Mouse (Mus musculus) kidney, embryonic 14.5 days (tissue): Measurements from ENCODE around the gene Chkb. TPM values are rescaled to one million over a fixed set of nuclear protein-coding genes. Genes with fewer than 3 reads are reported as not detected.

Experiments
- ATAC-seq: fragments of 200-750 bp; cut with Nextera tagmentation; 2 replicates; pipeline ENCODE4 v1.8.0; 2017; ENCODE audit warnings: moderate number of reproducible peaks, mild to moderate bottlenecking, moderate TSS enrichment, moderate library complexity; ENCODE audit not compliant: low FRiP score, low TSS enrichment
- H3K27ac ChIP-seq: fragments of 300-500 bp; sonication (generic); 2 replicates; pipeline ENCODE4 v1.5.1; 2014; ENCODE audit warnings: low read depth, mild to moderate bottlenecking, low read length, moderate library complexity, mixed read lengths
- H3K27me3 ChIP-seq: fragments of 300-500 bp; sonication (generic); 2 replicates; pipeline ENCODE4 v1.6.1; 2014; ENCODE audit warnings: mild to moderate bottlenecking, low read length; ENCODE audit not compliant: control insufficient read depth, insufficient read depth
- H3K36me3 ChIP-seq: fragments of 300-500 bp; sonication (generic); 2 replicates; pipeline ENCODE4 v1.6.1; 2014; ENCODE audit warnings: low read length, mixed read lengths; ENCODE audit not compliant: control insufficient read depth, insufficient read depth
- H3K4me1 ChIP-seq: fragments of 300-500 bp; sonication (generic); 2 replicates; pipeline ENCODE4 v1.6.1; 2014; ENCODE audit warnings: low read length, mixed read lengths; ENCODE audit not compliant: control insufficient read depth, insufficient read depth
- H3K4me2 ChIP-seq: fragments of 300-500 bp; sonication (generic); replicated peaks from 2 replicates; pipeline ENCODE4 v1.6.1; 2014; ENCODE audit warnings: low read depth, mild to moderate bottlenecking, low read length
- H3K4me3 ChIP-seq: fragments of 300-500 bp; sonication (generic); 2 replicates; pipeline ENCODE4 v1.5.1; 2014; ENCODE audit warnings: mild to moderate bottlenecking, low read length
- H3K9ac ChIP-seq: fragments of 300-500 bp; sonication (generic); 2 replicates; pipeline ENCODE4 v1.6.1; 2014; ENCODE audit warnings: low read depth, mild to moderate bottlenecking, low read length, moderate library complexity
- H3K9me3 ChIP-seq: fragments of 300-500 bp; sonication (generic); 2 replicates; pipeline ENCODE4 v1.6.1; 2016; ENCODE audit warnings: low read length; ENCODE audit not compliant: control insufficient read depth
- WGBS: fragments of 180-500 bp; shearing (Covaris S2); extraction: QIAGEN DNeasy Blood & Tissue Kit; methylation state at CpG from one replicate; pipeline ENCODE4 v1.1.7; 2014; 5-methylcytosine and 5-hydroxymethylcytosine counted together
- polyA plus RNA-seq: library from polyadenylated mRNA; unstranded; fragments of >200 nt; fragmentation: Nextera tagmentation; extraction: Ambion mirVana; gene quantifications from 2 replicates; pipeline ENCODE4 v1.2.1, GENCODE M21; 2014

Gene Chkb
- polyA plus RNA-seq, 1 experiment from 2014 or later = 57.7 TPM

GRCm38 (mm10) chr15:89459821-89460220 is 30.1 kb upstream of the Chkb start:
- no peaks in the 10 kb centered on the region for H3K9me3 ChIP-seq
- peaks cover 4% of the 10 kb centered on the region; the same call in 1 of the 2 replicates for H3K27me3 ChIP-seq
- 79% methylated on average over 7 of the region's 7 CpGs for WGBS

GRCm38 (mm10) chr15:89458942-89459341 is 29.2 kb upstream of the Chkb start:
- Histone ChIP-seq H3K36me3 (no peaks in the 10 kb centered on the region), H3K27ac (no peak overlapping the region), H3K4me2 (no peak overlapping the region), H3K27me3 (peaks cover 11% of the 10 kb centered on the region; the same call in 1 of the 2 replicates), H3K9me3 (no peaks in the 10 kb centered on the region), H3K4me1 (peaks cover 5% of the 10 kb centered on the region; the same call in 1 of the 2 replicates), H3K4me3 (no peak overlapping the region), H3K9ac (no peak overlapping the region)
- ATAC-seq = no peak
- whole genome bisulfite sequencing = 89% methylated on average over 15 of the region's 15 CpGs

More at GRCm38 (mm10) chr15:89459821-89460220, 30.1 kb upstream of the Chkb start:
- Histone ChIP-seq H3K4me2 (no peak overlapping the region), H3K4me3 (no peak overlapping the region), H3K4me1 (no peaks in the 10 kb centered on the region), H3K36me3 (no peaks in the 10 kb centered on the region), H3K9ac (no peak overlapping the region), H3K27ac (no peak overlapping the region)
- no peak for ATAC-seq

- Histone ChIP-seq H3K9ac (no peak overlapping the region), H3K27ac (no peak overlapping the region), H3K4me2 (no peak overlapping the region), H3K4me3 (no peak overlapping the region), H3K27me3 (peaks cover 21% of the 10 kb centered on the region), H3K9me3 (no peaks in the 10 kb centered on the region), H3K36me3 (no peaks in the 10 kb centered on the region), H3K4me1 (peaks cover 9% of the 10 kb centered on the region; the same call in 1 of the 2 replicates)
- 76% methylated on average over 6 of the region's 6 CpGs for WGBS
- no peak for ATAC-seq
Observed at GRCm38 (mm10) chr15:89455642-89456041, 25.9 kb upstream of the Chkb start.

- WGBS = 24% methylated on average over 4 of the region's 6 CpGs
- no peaks in the 10 kb centered on the region for H3K36me3 ChIP-seq
- H3K9ac ChIP-seq = no peak overlapping the region
- no peak overlapping the region for H3K27ac ChIP-seq
- H3K27me3 ChIP-seq = peaks cover 21% of the 10 kb centered on the region
- no peak for ATAC-seq
- no peaks in the 10 kb centered on the region for H3K9me3 ChIP-seq
- H3K4me3 ChIP-seq = no peak overlapping the region
- no peak overlapping the region for H3K4me2 ChIP-seq
- peaks cover 9% of the 10 kb centered on the region; the same call in 1 of the 2 replicates for H3K4me1 ChIP-seq
Observed at GRCm38 (mm10) chr15:89454857-89455256, 25.1 kb upstream of the Chkb start.

- under 1% methylated on average over 53 of the region's 53 CpGs for WGBS
- Histone ChIP-seq H3K9ac (peak within 1 kb of the TSS; percentile 20; the same call in 1 of the 2 replicates), H3K9me3 (no peaks in the 10 kb centered on the region), H3K4me2 (peak within 1 kb of the TSS; percentile 93), H3K27ac (no peak within 1 kb of the TSS), H3K4me1 (peaks cover 9% of the 10 kb centered on the region; the same call in 1 of the 2 replicates), H3K4me3 (peak within 1 kb of the TSS; percentile 50), H3K27me3 (peaks cover 21% of the 10 kb centered on the region), H3K36me3 (no peaks in the 10 kb centered on the region)
- peak; percentile 40 for ATAC-seq
Observed at GRCm38 (mm10) chr15:89453865-89454478, 24.3 kb upstream of the Chkb start, which contains the start of gene Mapk8ip2. TSS of gene Mapk8ip2 (plus strand) at chr15:89453913.

- WGBS = 4% methylated on average over 24 of the region's 24 CpGs
Observed at GRCm38 (mm10) chr15:89452906-89453864, 23.5 kb upstream of the Chkb start.

GRCm38 (mm10) chr15:89442486-89443070 is 12.9 kb upstream of the Chkb start:
- H3K9ac ChIP-seq = no peak overlapping the region
- no peak for ATAC-seq
- no peaks in the 10 kb centered on the region for H3K4me1 ChIP-seq
- WGBS = 47% methylated on average over 8 of the region's 8 CpGs
- H3K4me3 ChIP-seq = no peak overlapping the region
- H3K36me3 ChIP-seq = no peaks in the 10 kb centered on the region
- no peak overlapping the region for H3K27ac ChIP-seq
- H3K4me2 ChIP-seq = no peak overlapping the region
- H3K27me3 ChIP-seq = no peaks in the 10 kb centered on the region
- no peaks in the 10 kb centered on the region for H3K9me3 ChIP-seq

More at GRCm38 (mm10) chr15:89452906-89453864, 23.5 kb upstream of the Chkb start:
- peaks cover 9% of the 10 kb centered on the region; the same call in 1 of the 2 replicates for H3K4me1 ChIP-seq
- peak overlapping the region; percentile 93 for H3K4me2 ChIP-seq
- H3K27ac ChIP-seq = no peak overlapping the region
- no peaks in the 10 kb centered on the region for H3K9me3 ChIP-seq
- peaks cover 21% of the 10 kb centered on the region for H3K27me3 ChIP-seq
- no peak overlapping the region for H3K9ac ChIP-seq
- H3K4me3 ChIP-seq = peak overlapping the region; percentile 50
- ATAC-seq = peak; percentile 80
- H3K36me3 ChIP-seq = no peaks in the 10 kb centered on the region

- WGBS = 84% methylated on average over 5 of the region's 5 CpGs
Observed at GRCm38 (mm10) chr15:89435878-89436277, 6.2 kb upstream of the Chkb start.

More at GRCm38 (mm10) chr15:89435878-89436277, 6.2 kb upstream of the Chkb start:
- no peaks in the 10 kb centered on the region for H3K36me3 ChIP-seq
- no peaks in the 10 kb centered on the region for H3K4me1 ChIP-seq
- no peaks in the 10 kb centered on the region for H3K9me3 ChIP-seq
- no peak overlapping the region for H3K4me3 ChIP-seq
- no peak overlapping the region for H3K9ac ChIP-seq
- no peak overlapping the region for H3K4me2 ChIP-seq
- H3K27ac ChIP-seq = no peak overlapping the region
- no peak for ATAC-seq
- H3K27me3 ChIP-seq = no peaks in the 10 kb centered on the region
